Mouse (Mus musculus): ENCODE measurements around the gene Cry2.

DNA sequence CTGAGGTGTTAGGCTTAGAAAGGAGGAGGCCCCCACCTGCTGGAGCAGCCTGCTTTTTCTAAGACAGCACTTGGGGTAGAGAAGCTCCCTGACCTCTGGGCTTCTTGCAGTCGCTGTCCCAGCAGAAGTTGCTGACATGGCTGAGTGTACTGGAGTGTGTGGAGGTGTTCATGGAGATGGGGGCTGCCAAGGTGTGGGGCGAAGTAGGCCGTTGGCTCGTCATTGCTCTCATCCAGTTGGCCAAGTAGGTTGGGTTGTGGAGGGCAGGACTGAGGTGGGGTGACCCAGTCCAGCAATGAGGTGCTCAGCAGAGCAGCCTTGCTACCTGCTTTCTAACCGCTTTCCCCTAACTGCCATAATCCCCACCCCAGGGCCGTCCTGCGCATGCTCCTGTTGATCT lies 56.5 kb downstream of the Cry2 start:
- TF ChIP-seq CTCF (IDR thresholded peaks at IDR 0.05; ENCODE audit: control insufficient read depth, insufficient read depth, low read length) (no peak), POLR2A (IDR thresholded peaks at IDR 0.05; ENCODE audit: borderline replicate concordance, control insufficient read depth, low read depth, low read length) (0 out of 2 replicates have a peak, but pooled peaks have one; percentile 17)
